Mouse (Mus musculus) neural tube, embryonic 10.5 days (tissue): ENCODE results near the gene Tmem116.
A peak's percentile ranks its signal among the peaks of the same experiment; 100 is the strongest.

Source experiments
- DNase-seq: peaks from one replicate; pipeline ENCODE4 v3.0.0-alpha.2; 2017; ENCODE audit warnings: low spot score; ENCODE audit errors: extremely low spot score

Gene Tmem116

DNA sequence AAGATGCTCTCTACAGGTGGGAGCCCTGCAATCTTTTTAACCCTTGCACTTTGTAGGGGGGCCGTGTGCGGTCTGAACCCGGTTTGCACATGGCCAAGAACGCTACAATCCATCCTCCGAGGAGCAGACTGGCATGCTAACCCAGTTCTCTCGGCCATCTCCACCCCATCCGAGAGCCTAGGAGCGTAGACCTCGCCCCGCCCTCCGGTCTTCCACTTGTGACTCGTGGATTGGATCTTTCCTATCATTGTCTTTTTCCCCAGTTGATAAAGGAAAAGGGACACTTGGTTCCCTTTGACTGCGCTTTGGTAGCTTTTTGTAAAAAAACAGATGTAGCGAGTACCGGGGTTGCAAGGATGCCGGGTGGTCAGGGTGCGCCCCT is at the start of gene Tmem116:
Gene Tmem116, plus strand, starts transcription at position 250 of the 382 bp plus-strand sequence.
- peak; percentile 54 for DNase-seq

GRCm38 (mm10) chr5:121407856-121408255 is 43.8 kb upstream of the Tmem116 start:
- DNase-seq: no peak

DNA sequence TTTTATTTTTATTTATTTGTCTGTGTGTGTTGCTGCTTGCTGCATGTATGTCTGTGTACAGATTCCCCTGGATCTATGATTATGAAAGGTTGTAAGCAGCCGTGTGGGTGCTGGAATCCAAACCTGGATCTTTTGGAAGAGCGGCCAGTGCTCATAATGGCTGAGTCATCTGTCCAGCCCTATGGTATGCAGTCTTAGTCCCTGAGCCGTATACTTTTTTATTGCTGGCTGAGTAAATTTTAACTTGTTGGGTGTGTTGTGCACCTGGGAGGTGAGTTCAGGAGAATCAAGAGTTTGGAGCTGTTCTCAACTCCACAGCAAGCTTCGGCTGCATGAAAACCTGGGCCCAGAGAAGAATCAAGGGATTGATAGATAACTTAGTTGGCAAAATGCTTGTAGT is 40.7 kb upstream of the Tmem116 start:
- DNase-seq: no peak

GRCm38 (mm10) chr5:121420721-121421120 is 31.0 kb upstream of the Tmem116 start:
- DNase-seq: no peak

GRCm38 (mm10) chr5:121422787-121423186 is 28.9 kb upstream of the Tmem116 start:
- DNase-seq: no peak

DNA sequence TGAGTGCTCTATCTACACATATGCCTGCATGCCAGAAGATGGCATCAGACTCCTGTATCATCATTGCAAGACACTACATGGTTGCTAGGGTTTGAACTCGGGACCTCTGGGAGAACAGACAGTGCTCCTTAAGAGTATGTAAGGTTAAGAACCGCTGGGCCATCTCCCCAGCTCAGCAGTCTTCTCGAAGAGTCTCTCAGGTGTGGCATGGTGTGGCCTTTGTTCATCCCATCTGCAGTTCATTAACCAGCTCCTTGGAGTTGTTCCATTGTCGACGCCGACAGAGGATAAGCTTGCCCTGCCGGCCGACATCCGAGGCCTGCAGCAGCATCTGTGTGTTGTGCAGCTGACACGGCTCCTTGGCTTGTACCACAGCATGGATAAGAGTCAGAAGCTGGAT is 28.4 kb upstream of the Tmem116 start:
- DNase-seq: no peak

- no peak for DNase-seq
These were observed 22.7 kb upstream of the Tmem116 start for GRCm38 (mm10) chr5:121428954-121429353.

DNA sequence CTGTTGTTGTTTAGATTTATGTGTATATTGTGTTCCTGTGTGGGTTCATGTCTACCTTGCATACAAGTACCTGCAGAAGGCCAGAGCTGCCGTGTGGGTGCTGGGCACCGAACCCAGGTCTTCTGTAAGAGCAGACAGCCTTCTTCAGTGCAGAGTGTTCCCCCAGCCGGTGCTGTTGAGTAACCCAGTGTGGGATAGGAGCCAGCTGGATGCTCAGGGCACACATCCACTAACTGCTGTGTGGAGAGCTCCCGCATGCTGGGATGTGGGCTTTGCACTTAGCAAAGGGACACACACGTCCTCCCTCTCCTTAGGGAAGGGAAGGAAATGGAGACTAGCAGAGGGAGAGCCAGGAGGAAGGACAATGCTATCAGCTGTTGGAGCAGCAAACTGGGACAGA is 13.6 kb upstream of the Tmem116 start:
- no peak for DNase-seq

GRCm38 (mm10) chr5:121438756-121439155 is 12.9 kb upstream of the Tmem116 start:
- no peak for DNase-seq

DNA sequence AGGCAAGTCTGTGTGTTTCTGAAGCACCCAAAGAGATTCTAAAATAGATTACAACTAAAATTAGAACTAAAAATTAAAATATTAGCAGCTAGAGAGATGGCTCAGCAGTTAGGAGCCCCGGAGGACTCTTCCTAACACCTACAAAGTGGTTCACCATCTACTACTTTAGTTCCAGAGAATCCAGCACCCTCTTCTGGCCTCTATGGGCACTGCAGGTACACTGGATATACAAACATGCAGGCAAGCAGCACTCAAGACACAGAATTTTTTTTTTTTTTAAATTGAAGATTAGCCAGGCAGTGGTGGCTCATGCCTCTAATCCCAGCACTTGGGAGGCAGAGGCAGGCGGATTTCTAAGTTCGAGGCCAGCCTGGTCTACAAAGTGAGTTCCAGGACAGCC is 8.1 kb upstream of the Tmem116 start:
- DNase-seq: peak; percentile 48

DNA sequence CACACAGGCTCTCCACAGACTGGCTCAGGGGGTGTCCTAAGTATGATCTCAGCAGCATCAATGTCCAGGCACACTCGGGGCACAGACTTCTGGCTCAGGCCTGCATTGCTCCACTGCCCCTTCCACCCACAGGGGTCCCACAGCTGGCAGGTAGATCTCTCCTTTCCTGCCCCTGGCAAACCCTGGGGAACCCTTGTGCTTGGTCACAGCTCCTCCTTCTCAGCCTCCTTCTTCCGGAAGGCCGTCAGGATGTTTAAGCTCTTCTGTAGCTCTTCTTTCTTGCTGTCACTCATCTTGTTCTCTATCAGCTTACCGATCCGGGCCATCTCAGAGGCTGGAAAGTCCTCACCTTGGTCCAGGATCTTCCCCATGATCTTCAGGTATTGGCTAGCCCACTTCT is 6.8 kb upstream of the Tmem116 start:
- DNase-seq: no peak

DNA sequence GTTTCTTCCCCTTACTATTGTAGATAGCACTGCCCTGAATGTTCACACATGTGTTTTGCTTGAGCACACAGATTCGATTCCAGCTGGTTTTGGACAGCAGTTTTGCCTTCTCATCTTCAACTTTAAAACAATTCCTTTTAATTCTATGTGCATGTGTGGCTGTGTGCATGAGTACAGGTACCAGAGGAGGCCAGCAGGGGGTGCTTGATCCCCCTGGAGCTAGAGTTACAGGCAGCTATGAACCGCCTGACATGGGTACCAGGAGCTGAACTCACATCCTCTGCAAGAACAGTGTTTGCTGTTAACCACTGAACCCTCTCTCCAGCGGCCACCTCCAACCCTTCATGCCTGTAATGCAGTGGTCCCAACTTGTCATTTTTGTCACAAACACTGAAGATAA is 3.2 kb upstream of the Tmem116 start:
- no peak for DNase-seq

DNA sequence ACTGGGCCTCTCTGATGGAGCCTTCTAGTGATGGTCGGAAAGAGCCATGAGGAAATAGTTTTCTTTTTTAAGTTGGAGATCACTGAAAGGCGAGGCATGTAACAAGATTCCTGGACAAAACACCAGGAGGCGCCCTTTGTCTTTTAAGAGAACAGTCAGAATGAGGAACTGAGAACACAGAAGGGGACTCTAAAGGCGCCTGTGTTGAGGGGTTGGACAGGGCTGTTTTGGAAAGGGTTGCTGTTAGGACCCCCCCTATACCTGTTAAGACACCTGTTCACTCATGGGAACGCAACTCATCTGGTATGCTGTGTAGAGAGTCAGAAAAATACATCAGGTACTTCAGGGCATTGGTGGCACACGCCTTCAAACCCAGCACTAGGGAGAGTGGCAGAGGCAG is 1.7 kb upstream of the Tmem116 start:
- DNase-seq: peak; percentile 26

DNA sequence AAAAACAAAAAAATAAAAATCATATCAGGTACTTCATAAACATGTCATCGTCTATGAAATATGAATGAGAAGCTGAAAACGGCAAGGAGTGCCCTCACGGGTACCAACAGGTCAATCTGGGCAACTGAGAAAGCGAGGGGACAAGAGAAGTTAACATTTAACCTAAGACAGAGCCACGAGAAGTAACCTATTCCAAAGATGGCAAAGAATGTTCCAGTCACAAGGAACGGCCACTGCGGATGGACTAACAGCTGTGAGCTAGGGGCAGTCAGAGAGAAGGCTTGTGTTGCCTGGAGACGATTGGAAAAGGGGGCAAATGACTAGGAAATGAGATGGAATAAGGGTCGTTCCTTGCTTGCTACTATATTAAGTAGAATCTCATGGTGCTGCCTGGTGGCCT is 1.2 kb upstream of the Tmem116 start:
- no peak for DNase-seq

- DNase-seq: peak; percentile 26
These were observed 490 bp upstream of the Tmem116 start for GRCm38 (mm10) chr5:121451203-121451602.

- DNase-seq: peak; percentile 99
These were observed 555 bp downstream of the Tmem116 start, which contains the start of gene Erp29 for GRCm38 (mm10) chr5:121452026-121452869. Gene Erp29 (minus strand): TSS chr5:121452506.

DNA sequence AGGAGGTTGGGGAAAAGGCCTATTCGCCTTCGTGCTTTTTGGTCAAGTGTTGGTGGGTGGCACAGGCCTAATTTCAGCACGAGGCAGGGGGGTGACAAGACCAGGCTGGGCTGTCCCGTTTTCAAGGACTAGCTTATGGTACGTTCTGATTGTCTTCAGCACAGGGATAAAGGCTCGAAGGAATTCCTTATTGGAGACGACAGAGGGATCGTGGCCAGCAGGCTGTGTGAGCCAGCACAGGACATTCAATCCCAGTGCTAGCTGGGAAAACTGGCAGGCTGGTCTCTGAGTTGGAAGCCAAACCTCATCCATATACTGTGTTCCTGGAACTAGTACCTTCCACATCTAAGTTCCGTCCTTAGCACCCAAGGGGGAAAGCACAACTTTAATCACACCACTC is 1.2 kb downstream of the Tmem116 start:
- DNase-seq: no peak

- DNase-seq: no peak
These were observed 2.2 kb downstream of the Tmem116 start for GRCm38 (mm10) chr5:121453743-121454502.

GRCm38 (mm10) chr5:121454503-121454782 is 2.8 kb downstream of the Tmem116 start:
- no peak for DNase-seq

- no peak for DNase-seq
These were observed 4.0 kb downstream of the Tmem116 start for GRCm38 (mm10) chr5:121455510-121456265.

DNA sequence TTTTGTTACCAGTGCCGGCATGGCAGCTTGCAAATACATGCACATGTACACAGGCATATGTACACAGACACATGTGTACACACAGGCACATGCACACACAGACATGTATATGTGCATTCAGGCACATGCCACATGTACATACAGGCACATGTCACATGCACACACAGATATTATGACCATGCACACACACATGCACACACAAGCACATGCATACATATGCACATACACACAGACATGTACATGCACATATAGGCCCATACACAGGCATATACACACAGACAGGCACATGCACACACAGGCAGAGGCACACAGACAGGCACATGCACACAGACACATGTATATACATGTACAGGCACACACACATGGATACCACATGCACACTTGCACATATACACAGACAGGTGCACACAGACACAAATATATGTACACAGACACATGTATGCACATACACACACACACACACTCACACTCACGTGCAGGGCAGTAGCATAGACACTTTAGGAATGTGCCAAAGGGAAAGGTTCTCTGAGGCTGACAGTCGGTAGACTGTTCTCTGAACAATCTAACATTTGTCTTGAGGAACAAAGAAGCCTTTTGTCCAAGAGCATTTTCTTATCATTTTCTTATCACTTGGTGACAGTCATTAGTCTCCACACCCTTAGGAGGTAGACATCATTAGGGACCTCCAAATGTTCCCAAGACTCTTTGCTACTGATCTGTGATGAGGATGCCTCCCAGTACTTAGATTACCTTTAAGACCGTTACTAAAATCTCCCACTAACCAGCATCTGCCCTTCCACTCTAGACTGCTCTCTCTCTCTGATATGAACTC is 9.9 kb downstream of the Tmem116 start:
- no peak for DNase-seq
